Mouse (Mus musculus) stomach, embryonic 16.5 days (tissue): ENCODE measurements around the gene Cln5. TPM values are rescaled to one million over a fixed set of nuclear protein-coding genes. Genes with fewer than 3 reads are reported as not detected.

Source experiments
- ATAC-seq: fragments of 200-750 bp; cut with Nextera tagmentation; 2 replicates; pipeline ENCODE4 v1.8.0; 2017; ENCODE audit warnings: moderate number of reproducible peaks, moderate TSS enrichment; ENCODE audit not compliant: insufficient read depth, low FRiP score
- H3K27ac ChIP-seq: fragments of 300-500 bp; sonication (generic); 2 replicates; pipeline ENCODE4 v1.5.1; 2014; ENCODE audit warnings: low read length
- H3K27me3 ChIP-seq: fragments of 300-500 bp; sonication (generic); 2 replicates; pipeline ENCODE4 v1.6.1; 2014; ENCODE audit warnings: low read length, control low read depth, mixed read lengths; ENCODE audit not compliant: control insufficient read depth, insufficient read depth
- H3K36me3 ChIP-seq: fragments of 300-500 bp; sonication (generic); 2 replicates; pipeline ENCODE4 v1.6.1; 2014; ENCODE audit warnings: low read length; ENCODE audit not compliant: control insufficient read depth, insufficient read depth
- H3K4me1 ChIP-seq: fragments of 300-500 bp; sonication (generic); 2 replicates; pipeline ENCODE4 v1.6.1; 2014; ENCODE audit warnings: low read length, control low read depth, mixed read lengths; ENCODE audit not compliant: control insufficient read depth, insufficient read depth
- H3K4me2 ChIP-seq: fragments of 300-500 bp; sonication (generic); 2 replicates; pipeline ENCODE4 v1.6.1; 2014; ENCODE audit warnings: low read depth, low read length, mixed read lengths
- H3K4me3 ChIP-seq: fragments of 300-500 bp; sonication (generic); replicated peaks from 2 replicates; pipeline ENCODE4 v1.5.1; 2014; ENCODE audit warnings: mild to moderate bottlenecking, low read length
- H3K9ac ChIP-seq: fragments of 300-500 bp; sonication (generic); 2 replicates; pipeline ENCODE4 v1.6.1; 2014; ENCODE audit warnings: low read length
- H3K9me3 ChIP-seq: fragments of 300-500 bp; sonication (generic); replicated peaks from 2 replicates; pipeline ENCODE4 v1.6.1; 2016; ENCODE audit warnings: low read length, control low read depth; ENCODE audit not compliant: control insufficient read depth
- WGBS: fragments of 180-500 bp; shearing (Covaris S2); extraction: QIAGEN DNeasy Blood & Tissue Kit; methylation state at CpG from one replicate; pipeline ENCODE4 v1.1.7; 2014; 5-methylcytosine and 5-hydroxymethylcytosine counted together
- polyA plus RNA-seq: library from polyadenylated mRNA; unstranded; fragments of >200 nt; fragmentation: Nextera tagmentation; extraction: Ambion mirVana; gene quantifications from 2 replicates; pipeline ENCODE4 v1.2.1, GENCODE M21; 2015

Gene Cln5
- polyA plus RNA-seq, 1 experiment from 2014 or later, result 31.7 TPM

GRCm38 (mm10) chr14:103100296-103100695 is 30.3 kb downstream of the Cln5 start:
- no peaks in the 10 kb centered on the region for H3K27me3 ChIP-seq
- H3K4me1 ChIP-seq, result peaks cover 23% of the 10 kb centered on the region; the same call in 1 of the 2 replicates
- WGBS, result 74% methylated on average over 13 of the region's 13 CpGs
- H3K9me3 ChIP-seq, result no peaks in the 10 kb centered on the region
- no peak overlapping the region for H3K4me3 ChIP-seq
- peak overlapping the region; percentile 57 for H3K27ac ChIP-seq
- no peak overlapping the region for H3K9ac ChIP-seq
- no peak for ATAC-seq
- H3K36me3 ChIP-seq, result 0 out of 2 replicates have a peak, but pooled peaks cover 1% of the 10 kb centered on the region
- no peak overlapping the region for H3K4me2 ChIP-seq

DNA sequence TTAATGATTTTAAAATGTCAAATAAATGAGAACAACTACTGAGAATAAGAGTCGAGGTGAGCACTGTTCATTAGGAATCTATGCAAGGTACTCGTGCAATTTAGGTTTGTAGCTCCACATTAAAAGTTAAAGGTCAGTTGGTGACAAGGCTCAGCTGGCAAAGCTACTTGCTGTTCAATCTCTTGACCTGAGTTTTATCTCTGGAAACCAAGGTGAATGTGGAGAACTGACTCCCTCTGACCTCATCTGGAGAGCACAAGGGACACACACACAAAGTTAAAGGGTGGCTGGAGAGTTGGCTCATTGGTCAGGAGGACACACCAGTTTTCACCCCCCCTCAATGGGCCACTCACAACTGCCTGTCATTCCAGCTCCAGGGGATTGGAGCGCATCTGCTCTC is 31.2 kb downstream of the Cln5 start:
- H3K9ac ChIP-seq, result no peak overlapping the region
- no peak overlapping the region for H3K4me2 ChIP-seq
- H3K4me1 ChIP-seq, result peaks cover 22% of the 10 kb centered on the region; the same call in 1 of the 2 replicates
- H3K9me3 ChIP-seq, result no peaks in the 10 kb centered on the region
- H3K27me3 ChIP-seq, result no peaks in the 10 kb centered on the region
- no peak overlapping the region for H3K4me3 ChIP-seq
- H3K27ac ChIP-seq, result no peak overlapping the region; the same call in 1 of the 2 replicates
- ATAC-seq, result no peak
- no peaks in the 10 kb centered on the region for H3K36me3 ChIP-seq
- WGBS, result 56% methylated on average over 3 of the region's 3 CpGs

DNA sequence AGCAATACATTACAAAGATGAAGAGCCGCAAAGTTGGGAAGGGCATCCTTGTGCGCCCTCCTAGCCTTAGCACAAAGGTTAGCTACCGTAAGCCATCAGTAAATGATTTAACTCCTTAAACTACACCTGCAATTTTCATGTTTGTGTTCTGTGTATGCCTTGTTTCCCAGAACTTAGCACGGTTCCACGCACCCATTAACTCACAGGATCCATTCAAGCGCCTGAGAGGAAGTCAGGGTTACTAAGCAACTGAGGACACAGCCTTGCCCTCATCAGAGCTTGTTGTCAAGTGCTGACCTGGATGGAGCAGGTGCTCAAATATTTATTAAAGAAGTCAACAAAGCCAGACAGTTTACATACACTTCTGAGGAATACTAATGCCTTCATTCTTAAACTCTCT is 32.2 kb downstream of the Cln5 start:
- Histone ChIP-seq H3K9ac (no peak overlapping the region), H3K27ac (peak overlapping the region; percentile 38), H3K4me2 (no peak overlapping the region), H3K9me3 (no peaks in the 10 kb centered on the region), H3K36me3 (no peaks in the 10 kb centered on the region), H3K4me1 (peaks cover 16% of the 10 kb centered on the region; the same call in 1 of the 2 replicates), H3K4me3 (no peak overlapping the region), H3K27me3 (no peaks in the 10 kb centered on the region)
- no peak for ATAC-seq
- WGBS, result 43% methylated on average over 6 of the region's 6 CpGs

DNA sequence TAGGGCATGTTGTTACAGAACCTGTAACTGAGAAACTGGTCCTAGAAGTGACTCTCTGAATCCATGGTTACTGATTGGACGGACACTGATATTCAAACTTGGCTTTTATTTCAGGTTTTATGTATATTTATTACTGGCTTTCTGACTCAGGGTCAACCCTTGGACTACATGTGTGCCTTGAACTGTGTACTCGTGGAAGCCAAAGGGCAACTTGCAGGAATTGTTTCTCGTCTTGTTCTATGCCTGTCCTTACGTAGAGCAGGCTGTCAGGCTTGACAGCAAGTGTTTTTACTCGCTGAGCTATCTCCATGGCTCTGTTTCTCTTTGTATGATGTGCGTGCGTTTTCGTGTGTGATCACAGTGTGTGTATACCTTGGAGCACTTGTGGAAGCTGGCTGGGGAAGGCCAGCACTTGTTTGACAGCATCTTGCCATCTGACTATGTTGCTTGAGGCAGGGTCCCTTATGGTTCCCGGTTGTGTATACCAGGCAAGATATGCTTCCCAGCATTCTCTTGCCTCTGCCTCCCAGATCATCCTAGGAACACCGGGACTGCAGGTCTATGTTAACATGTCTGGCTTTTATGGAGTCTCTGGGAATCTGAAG is 32.8 kb downstream of the Cln5 start:
- WGBS, result 46% methylated on average over 10 of the region's 10 CpGs
- no peak for ATAC-seq

GRCm38 (mm10) chr14:103106301-103106700 is 36.3 kb downstream of the Cln5 start:
- no peak overlapping the region for H3K4me2 ChIP-seq
- H3K9me3 ChIP-seq, result no peaks in the 10 kb centered on the region
- no peak overlapping the region for H3K4me3 ChIP-seq
- H3K36me3 ChIP-seq, result no peaks in the 10 kb centered on the region
- no peaks in the 10 kb centered on the region for H3K27me3 ChIP-seq
- 64% methylated on average over 2 of the region's 2 CpGs for WGBS
- no peak for ATAC-seq
- no peak overlapping the region for H3K27ac ChIP-seq
- H3K4me1 ChIP-seq, result 0 out of 2 replicates have a peak, but pooled peaks cover 5% of the 10 kb centered on the region
- H3K9ac ChIP-seq, result no peak overlapping the region

More for the DNA sequence above, 32.8 kb downstream of the Cln5 start:
- Histone ChIP-seq H3K36me3 (no peaks in the 10 kb centered on the region), H3K9me3 (no peaks in the 10 kb centered on the region), H3K4me1 (peaks cover 12% of the 10 kb centered on the region; the same call in 1 of the 2 replicates), H3K27me3 (no peaks in the 10 kb centered on the region), H3K9ac (no peak overlapping the region), H3K4me3 (no peak overlapping the region), H3K27ac (no peak overlapping the region), H3K4me2 (no peak overlapping the region)

DNA sequence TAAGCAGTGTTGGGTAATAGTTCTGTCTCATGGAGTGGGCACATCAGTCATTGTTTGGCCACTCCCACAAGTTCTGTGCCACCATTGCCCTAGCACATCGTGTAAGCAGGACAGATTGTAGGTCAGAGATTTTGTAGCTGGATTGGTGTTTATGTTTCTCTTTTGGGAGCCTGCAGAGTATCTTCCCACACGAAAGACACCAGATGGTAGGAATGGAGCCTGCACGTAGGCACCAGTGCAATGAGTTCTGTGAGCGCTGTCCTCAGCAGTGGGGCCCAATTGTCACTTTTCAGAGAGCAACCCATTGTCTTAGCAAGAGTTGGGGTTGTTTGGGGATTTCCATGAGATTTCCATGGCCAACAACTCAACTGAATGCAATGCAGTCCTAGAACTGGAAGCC is 40.0 kb downstream of the Cln5 start:
- peaks cover 5% of the 10 kb centered on the region; the same call in 1 of the 2 replicates for H3K36me3 ChIP-seq
- no peak overlapping the region for H3K4me3 ChIP-seq
- H3K27ac ChIP-seq, result no peak overlapping the region
- no peak overlapping the region for H3K9ac ChIP-seq
- WGBS, result 83% methylated on average over 4 of the region's 4 CpGs
- ATAC-seq, result no peak
- no peaks in the 10 kb centered on the region for H3K4me1 ChIP-seq
- H3K27me3 ChIP-seq, result no peaks in the 10 kb centered on the region
- H3K4me2 ChIP-seq, result no peak overlapping the region
- H3K9me3 ChIP-seq, result no peaks in the 10 kb centered on the region

DNA sequence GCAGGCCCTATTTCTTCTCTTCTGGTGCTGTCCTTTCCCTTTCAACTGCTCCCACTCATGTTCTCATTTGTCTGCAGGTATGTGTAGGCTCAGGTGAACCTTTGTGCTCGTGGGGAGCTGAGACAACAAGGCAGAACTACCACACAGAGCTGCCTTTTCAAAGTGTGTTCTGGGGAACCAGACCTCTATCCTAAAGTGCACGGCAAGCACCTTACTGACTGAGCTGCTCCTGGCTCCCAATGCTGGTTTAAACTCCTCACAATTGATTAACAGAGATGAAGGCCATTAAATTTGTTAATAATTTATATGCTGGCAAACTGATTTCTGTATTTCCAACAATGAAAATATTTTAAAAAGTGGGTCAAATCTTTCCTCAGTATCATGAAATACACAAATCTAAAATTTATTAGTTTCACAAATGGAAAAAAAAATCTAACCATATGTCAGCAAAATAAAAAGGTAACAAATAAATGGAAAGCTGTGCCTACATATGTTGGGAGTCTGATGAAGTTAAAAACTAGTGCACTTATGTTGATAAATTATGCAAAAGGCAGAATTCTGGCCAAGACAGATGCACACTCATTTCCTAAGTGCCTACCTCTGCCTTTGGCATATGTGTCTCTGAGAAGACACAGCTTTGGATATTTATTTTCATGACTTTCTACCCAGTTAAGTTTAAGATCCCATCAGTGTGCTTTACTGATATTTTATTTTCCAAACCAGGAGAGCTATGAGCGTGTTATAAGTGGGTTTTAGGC is 42.8 kb downstream of the Cln5 start:
- Histone ChIP-seq H3K36me3 (peaks cover 9% of the 10 kb centered on the region), H3K27me3 (no peaks in the 10 kb centered on the region), H3K4me1 (no peaks in the 10 kb centered on the region), H3K9ac (no peak overlapping the region), H3K4me3 (no peak overlapping the region), H3K4me2 (no peak overlapping the region), H3K9me3 (no peaks in the 10 kb centered on the region), H3K27ac (no peak overlapping the region)
- 87% methylated on average over 3 of the region's 3 CpGs for WGBS
- no peak for ATAC-seq

- Histone ChIP-seq H3K9ac (no peak overlapping the region), H3K36me3 (peaks cover 9% of the 10 kb centered on the region), H3K9me3 (no peaks in the 10 kb centered on the region), H3K4me3 (no peak overlapping the region), H3K4me2 (no peak overlapping the region), H3K27me3 (no peaks in the 10 kb centered on the region), H3K4me1 (no peaks in the 10 kb centered on the region), H3K27ac (no peak overlapping the region)
- no peak for ATAC-seq
- WGBS, result 87% methylated on average over 3 of the region's 3 CpGs
Observed at GRCm38 (mm10) chr14:103114994-103115670, 45.1 kb downstream of the Cln5 start.

GRCm38 (mm10) chr14:103125756-103126155 is 55.7 kb downstream of the Cln5 start:
- Histone ChIP-seq H3K4me1 (no peaks in the 10 kb centered on the region), H3K4me3 (no peak overlapping the region), H3K27me3 (no peaks in the 10 kb centered on the region), H3K9ac (no peak overlapping the region), H3K36me3 (peaks cover 17% of the 10 kb centered on the region), H3K9me3 (no peaks in the 10 kb centered on the region), H3K4me2 (no peak overlapping the region), H3K27ac (no peak overlapping the region)
- WGBS, result 81% methylated on average over 6 of the region's 6 CpGs
- no peak for ATAC-seq
